Mouse (Mus musculus): ENCODE data around the gene Pla2g3.

GRCm38 (mm10) chr11:3519051-3519726 is 31.1 kb downstream of the Pla2g3 start:
- no peak for TF ChIP-seq CHD2 (IDR thresholded peaks at IDR 0.05; ENCODE audit: low read depth, low read length)
- no peak for TF ChIP-seq ZNF384 (IDR thresholded peaks at IDR 0.05; ENCODE audit: low read depth, low read length)
- no peak for TF ChIP-seq HCFC1 (IDR thresholded peaks at IDR 0.05; ENCODE audit: borderline replicate concordance, insufficient read depth, low read length)
- no peak for TF ChIP-seq ZC3H11A (IDR thresholded peaks at IDR 0.05; ENCODE audit: borderline replicate concordance, low read depth, low read length)
- no peak for TF ChIP-seq MAFK (IDR thresholded peaks at IDR 0.05; ENCODE audit: insufficient read depth, low read depth, low read length)

All from ES-E14 (cell line).